Mouse (Mus musculus) lung, adult 2 months (tissue): ENCODE results near the gene Psmd9. TPM values are rescaled to one million over a fixed set of nuclear protein-coding genes. Genes with fewer than 3 reads are reported as not detected.

Experiments
- DNase-seq: peaks from one replicate; pipeline ENCODE4 v3.0.0; 2022
- H3K4me1 ChIP-seq: fragments of 200-500 bp; 2 replicates; pipeline ENCODE4 v1.6.1; 2011; ENCODE audit warnings: low read length; ENCODE audit not compliant: control insufficient read depth, insufficient read depth
- H3K4me3 ChIP-seq: fragments of 200-500 bp; replicated peaks from 2 replicates; pipeline ENCODE3; 2011; ENCODE audit warnings: low read depth, mild to moderate bottlenecking, control low read depth, low read length; ENCODE audit errors: extremely low read depth
- CTCF ChIP-seq: fragments of 200-500 bp; IDR thresholded peaks from 2 replicates; pipeline ENCODE4 v1.5.1; 2011; ENCODE audit warnings: mild to moderate bottlenecking, low read length, control low read depth; ENCODE audit not compliant: insufficient read depth
- POLR2A ChIP-seq: fragments of 200-500 bp; IDR thresholded peaks from 2 replicates; pipeline ENCODE4 v1.6.1; 2011; ENCODE audit warnings: low read depth, mild to moderate bottlenecking, control low read depth, low read length, borderline replicate concordance; ENCODE audit errors: extremely low read depth
- WGBS: fragments of 180-500 bp; shearing (Covaris S2); methylation state at CpG from one replicate; pipeline ENCODE4 v1.1.7; 2018; 5-methylcytosine and 5-hydroxymethylcytosine counted together
- polyA plus RNA-seq: library from polyadenylated mRNA; depleted of rRNA; stranded (reverse); fragments of >200 nt; gene quantifications from 2 replicates; pipeline ENCODE4 v1.2.3, GENCODE M21; 2012

Gene Psmd9
- polyA plus RNA-seq, 1 experiment: 21.5 TPM

- TF ChIP-seq CTCF (no peak), POLR2A (no peak)
- Histone ChIP-seq H3K4me1 (no peaks in the 10 kb centered on the region), H3K4me3 (no peak overlapping the region)
- WGBS: 75% methylated on average over 9 of the region's 9 CpGs
- no peak for DNase-seq
These were observed 6.3 kb upstream of the Psmd9 start for GRCm38 (mm10) chr5:123162942-123163341.

DNA sequence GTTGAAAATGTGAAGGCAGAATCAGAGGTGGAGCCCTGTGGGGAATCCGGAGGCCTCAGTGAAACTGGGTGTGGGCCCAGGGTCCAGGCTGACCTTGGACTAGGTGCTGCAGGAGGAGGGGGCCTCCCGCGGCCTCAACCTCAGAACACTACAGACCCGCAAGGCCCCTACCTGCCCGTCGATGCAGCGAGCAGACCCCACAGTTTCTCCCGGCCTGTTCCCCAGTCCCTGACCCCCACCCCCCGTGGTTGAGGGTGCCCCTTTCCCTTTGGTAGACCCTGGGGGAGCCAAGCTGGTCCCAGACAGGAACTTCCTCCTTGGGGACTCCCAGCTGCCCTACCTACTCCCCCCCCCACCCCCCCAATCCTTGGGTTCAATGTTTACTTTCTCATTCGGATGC, 2.8 kb upstream of the Psmd9 start:
- WGBS: 81% methylated on average over 10 of the region's 10 CpGs
- Histone ChIP-seq H3K4me1 (no peaks in the 10 kb centered on the region), H3K4me3 (no peak overlapping the region)
- no peak for DNase-seq
- no peak for TF ChIP-seq POLR2A
- no peak for TF ChIP-seq CTCF

DNA sequence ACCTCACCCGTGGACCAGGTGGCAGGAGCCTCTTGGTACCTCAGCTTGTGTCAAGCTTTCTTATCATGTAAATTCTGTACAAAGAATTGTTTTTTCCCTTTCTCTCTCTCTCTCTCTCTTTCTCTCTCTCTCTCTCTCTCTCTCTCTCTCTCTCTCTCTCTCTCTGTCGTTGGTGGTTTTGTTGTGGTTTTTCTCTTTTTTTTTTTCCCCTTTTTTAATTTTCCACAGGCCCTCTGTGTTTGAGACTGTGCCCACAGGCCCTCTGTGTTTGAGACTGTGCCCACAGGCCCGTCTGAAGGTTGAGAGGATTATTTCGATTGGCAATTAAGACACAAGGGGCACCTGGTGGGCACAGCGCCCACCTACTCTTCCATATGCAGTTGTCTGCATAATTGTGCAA, 1.6 kb upstream of the Psmd9 start:
- Histone ChIP-seq H3K4me3 (no peak overlapping the region), H3K4me1 (no peaks in the 10 kb centered on the region)
- no peak for DNase-seq
- no peak for TF ChIP-seq POLR2A
- TF ChIP-seq CTCF: no peak
- 53% methylated on average over 5 of the region's 5 CpGs for WGBS

- WGBS: 72% methylated on average over 9 of the region's 9 CpGs
- DNase-seq: no peak
- TF ChIP-seq POLR2A: no peak
- no peak for TF ChIP-seq CTCF
- H3K4me1 ChIP-seq: no peaks in the 10 kb centered on the region
- H3K4me3 ChIP-seq: no peak overlapping the region
These were observed 1.2 kb downstream of the Psmd9 start for GRCm38 (mm10) chr5:123170365-123170764.

- TF ChIP-seq POLR2A (no peak), CTCF (peak; percentile 92)
- DNase-seq: peak; percentile 85
- WGBS: 15% methylated on average over 22 of the region's 22 CpGs
- no peak overlapping the region for H3K4me3 ChIP-seq
- H3K4me1 ChIP-seq: no peaks in the 10 kb centered on the region
These were observed 2.6 kb downstream of the Psmd9 start for GRCm38 (mm10) chr5:123171646-123172350.

DNA sequence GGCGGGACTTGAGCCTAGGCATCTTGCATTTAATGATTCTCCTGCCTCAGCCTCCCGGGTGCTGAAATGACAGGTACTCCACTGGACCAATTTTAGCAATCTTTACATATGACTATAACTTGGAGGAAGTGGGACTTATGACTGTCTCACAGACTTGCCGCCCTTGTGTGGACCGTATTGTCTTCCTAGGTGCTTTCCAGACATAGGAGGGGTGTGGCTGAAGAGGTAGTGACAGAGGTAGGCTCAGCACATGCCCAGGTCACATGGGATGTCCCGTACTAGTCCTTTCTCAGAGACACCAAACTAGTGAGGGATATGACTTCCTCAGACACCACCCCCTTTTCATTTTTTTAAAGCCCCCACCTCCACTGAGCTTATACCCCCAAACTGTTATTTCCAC, 9.6 kb downstream of the Psmd9 start:
- DNase-seq: no peak
- 79% methylated on average over 5 of the region's 5 CpGs for WGBS
- Histone ChIP-seq H3K4me1 (no peaks in the 10 kb centered on the region), H3K4me3 (no peak overlapping the region)
- TF ChIP-seq CTCF (no peak), POLR2A (no peak)

GRCm38 (mm10) chr5:123180390-123180789, 11.2 kb downstream of the Psmd9 start:
- H3K4me3 ChIP-seq: no peak overlapping the region
- TF ChIP-seq CTCF (no peak), POLR2A (no peak)
- no peaks in the 10 kb centered on the region for H3K4me1 ChIP-seq
- no peak for DNase-seq
- 90% methylated on average over 15 of the region's 15 CpGs for WGBS

- Histone ChIP-seq H3K4me1 (no peaks in the 10 kb centered on the region), H3K4me3 (no peak overlapping the region)
- WGBS: 79% methylated on average over 6 of the region's 6 CpGs
- no peak for DNase-seq
- TF ChIP-seq POLR2A (no peak), CTCF (no peak)
These were observed 12.3 kb downstream of the Psmd9 start for GRCm38 (mm10) chr5:123181536-123181935.

DNA sequence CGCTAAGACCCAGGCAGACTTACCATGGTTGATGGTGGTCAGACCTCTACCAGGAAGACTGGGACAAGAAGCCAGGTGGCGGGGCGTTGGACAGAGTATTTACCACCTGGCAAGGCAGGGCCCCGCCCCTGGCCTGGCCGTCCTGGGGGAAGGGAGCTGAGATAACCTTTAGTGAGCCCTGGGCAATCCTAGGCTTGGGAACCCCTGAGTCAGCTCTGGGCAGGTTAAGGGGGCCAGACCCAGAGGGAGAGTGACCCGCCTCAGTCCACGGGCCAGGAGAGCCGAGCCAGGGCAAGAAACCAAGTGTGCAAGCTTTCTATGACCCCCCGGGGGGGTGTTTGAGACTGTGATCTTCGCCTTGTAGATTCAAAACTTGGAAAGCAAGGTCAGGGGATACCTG, 13.4 kb downstream of the Psmd9 start, which contains the start of gene Hpd:
Gene Hpd (minus strand): TSS at position 77 of the 400 bp plus-strand sequence.
- no peak for TF ChIP-seq CTCF
- TF ChIP-seq POLR2A: no peak
- Histone ChIP-seq H3K4me3 (no peak within 1 kb of the TSS), H3K4me1 (no peaks in the 10 kb centered on the region)
- DNase-seq: no peak
- WGBS: 75% methylated on average over 10 of the region's 10 CpGs

- Histone ChIP-seq H3K4me1 (no peaks in the 10 kb centered on the region), H3K4me3 (no peak overlapping the region)
- no peak for DNase-seq
- 59% methylated on average over 6 of the region's 6 CpGs for WGBS
- no peak for TF ChIP-seq POLR2A
- TF ChIP-seq CTCF: no peak
These were observed 16.8 kb downstream of the Psmd9 start for GRCm38 (mm10) chr5:123185966-123186365.

- no peak for DNase-seq
- 86% methylated on average over 3 of the region's 3 CpGs for WGBS
- Histone ChIP-seq H3K4me1 (no peaks in the 10 kb centered on the region), H3K4me3 (no peak overlapping the region)
- no peak for TF ChIP-seq CTCF
- TF ChIP-seq POLR2A: no peak
These were observed 18.1 kb downstream of the Psmd9 start for GRCm38 (mm10) chr5:123187306-123187705.
